Mouse (Mus musculus) CD4-positive, CD25-positive, alpha-beta regulatory T cell, adult 4 months (primary cell): ENCODE measurements around the gene Mvk. TPM values are rescaled to one million over a fixed set of nuclear protein-coding genes. Genes with fewer than 3 reads are reported as not detected.

Experiments used
- ATAC-seq: one replicate; pipeline ENCODE4 v1.8.0; 2017
- polyA plus RNA-seq, 2 experiments: library from polyadenylated mRNA; unstranded; fragments of 100-300 nt; shearing (Covaris generic); gene quantifications; one replicate each; pipeline ENCODE4 v1.2.1; 2017

The Mvk gene
- polyA plus RNA-seq = 10 to 100 TPM; 11.2 to 17.5 TPM

GRCm38 (mm10) chr5:114443566-114444367, at the start of gene Mvk, which contains the start of gene Mmab:
Gene Mvk, plus strand, starts transcription at chr5:114444269.
Gene Mmab, minus strand, starts transcription at chr5:114444060.
- ATAC-seq = peak; percentile 97

GRCm38 (mm10) chr5:114406592-114406991, 37.5 kb upstream of the Mvk start:
- ATAC-seq = no peak

GRCm38 (mm10) chr5:114407269-114407668, 36.8 kb upstream of the Mvk start:
- no peak for ATAC-seq

- ATAC-seq = no peak
Measured at GRCm38 (mm10) chr5:114407810-114408209, 36.3 kb upstream of the Mvk start.

GRCm38 (mm10) chr5:114408846-114409245, 35.2 kb upstream of the Mvk start:
- no peak for ATAC-seq

GRCm38 (mm10) chr5:114410429-114410828, 33.6 kb upstream of the Mvk start:
- ATAC-seq = no peak

GRCm38 (mm10) chr5:114412361-114412998, 31.6 kb upstream of the Mvk start:
- no peak for ATAC-seq

GRCm38 (mm10) chr5:114413067-114413735, 30.9 kb upstream of the Mvk start:
- no peak for ATAC-seq

GRCm38 (mm10) chr5:114415606-114416005, 28.5 kb upstream of the Mvk start:
- no peak for ATAC-seq

GRCm38 (mm10) chr5:114416855-114417254, 27.2 kb upstream of the Mvk start:
- no peak for ATAC-seq

- no peak for ATAC-seq
Measured at GRCm38 (mm10) chr5:114418541-114418940, 25.5 kb upstream of the Mvk start.

GRCm38 (mm10) chr5:114421561-114422298, 22.3 kb upstream of the Mvk start:
- ATAC-seq = no peak

- no peak for ATAC-seq
Measured at GRCm38 (mm10) chr5:114422591-114422990, 21.5 kb upstream of the Mvk start.

- ATAC-seq = no peak
Measured at GRCm38 (mm10) chr5:114423961-114424360, 20.1 kb upstream of the Mvk start.

GRCm38 (mm10) chr5:114426732-114427131, 17.3 kb upstream of the Mvk start:
- ATAC-seq = no peak

GRCm38 (mm10) chr5:114428621-114429020, 15.4 kb upstream of the Mvk start:
- ATAC-seq = no peak

GRCm38 (mm10) chr5:114429781-114430180, 14.3 kb upstream of the Mvk start:
- ATAC-seq = no peak

GRCm38 (mm10) chr5:114434359-114434758, 9.7 kb upstream of the Mvk start:
- ATAC-seq = no peak

GRCm38 (mm10) chr5:114435588-114435987, 8.5 kb upstream of the Mvk start:
- ATAC-seq = no peak

- no peak for ATAC-seq
Measured at GRCm38 (mm10) chr5:114444368-114444692, 261 bp downstream of the Mvk start.

GRCm38 (mm10) chr5:114449011-114449410, 4.9 kb downstream of the Mvk start:
- no peak for ATAC-seq

- ATAC-seq = no peak
Measured at GRCm38 (mm10) chr5:114456287-114456686, 12.2 kb downstream of the Mvk start.
